Mouse (Mus musculus): ENCODE results near the gene Fhod1. TPM values are rescaled to one million over a fixed set of nuclear protein-coding genes. Genes with fewer than 3 reads are reported as not detected.

Gene Fhod1
- polyA plus RNA-seq, 1 experiment from 2014 or later: 18.8 TPM

- H3K4me2 ChIP-seq: peak overlapping the region; percentile 90
- under 1% methylated on average over 36 of the region's 48 CpGs for WGBS
- 0 out of 2 replicates have a peak, but pooled peaks cover 9% of the 10 kb centered on the region for H3K36me3 ChIP-seq (ENCODE audit: insufficient read depth)
- peaks cover 4% of the 10 kb centered on the region; the same call in 1 of the 2 replicates for H3K27me3 ChIP-seq (ENCODE audit: insufficient read depth, low read length)
- ATAC-seq (ENCODE audit: insufficient read depth) (no peak), DNase-seq (peak; percentile 59)
- H3K4me3 ChIP-seq (ENCODE audit: low read depth, low read length): peak overlapping the region; percentile 84
- H3K9ac ChIP-seq: peak overlapping the region; percentile 75
- no peaks in the 10 kb centered on the region for H3K9me3 ChIP-seq (ENCODE audit: low read depth, low read length)
- H3K4me1 ChIP-seq (ENCODE audit: insufficient read depth): peaks cover 19% of the 10 kb centered on the region
- TF ChIP-seq CTCF (IDR thresholded peaks at IDR 0.05; ENCODE audit: low read depth): no peak
- H3K27ac ChIP-seq (ENCODE audit: low read depth): peak overlapping the region; percentile 86
Measured at GRCm38 (mm10) chr8:105349096-105349771, 1.5 kb upstream of the Fhod1 start.

GRCm38 (mm10) chr8:105348450-105349095 is 820 bp upstream of the Fhod1 start, which contains the start of gene Slc9a5:
Gene Slc9a5 (plus strand): TSS chr8:105348843.
- peak within 1 kb of the TSS; percentile 96 for H3K27ac ChIP-seq (ENCODE audit: low read depth)
- peak; percentile 92 for DNase-seq
- peak; percentile 50 for TF ChIP-seq CTCF (IDR thresholded peaks at IDR 0.05; ENCODE audit: low read depth)
- H3K27me3 ChIP-seq (ENCODE audit: insufficient read depth, low read length): peaks cover 4% of the 10 kb centered on the region; the same call in 1 of the 2 replicates
- peaks cover 9% of the 10 kb centered on the region; the same call in 1 of the 2 replicates for H3K36me3 ChIP-seq (ENCODE audit: insufficient read depth)
- peak within 1 kb of the TSS; percentile 90 for H3K4me2 ChIP-seq
- H3K9me3 ChIP-seq (ENCODE audit: low read depth, low read length): no peaks in the 10 kb centered on the region
- peaks cover 21% of the 10 kb centered on the region for H3K4me1 ChIP-seq (ENCODE audit: insufficient read depth)
- ATAC-seq (ENCODE audit: insufficient read depth): peak; percentile 5
- H3K9ac ChIP-seq: peak within 1 kb of the TSS; percentile 83
- WGBS: under 1% methylated on average over 34 of the region's 34 CpGs
- H3K4me3 ChIP-seq (ENCODE audit: low read depth, low read length): peak within 1 kb of the TSS; percentile 84

- no peak for TF ChIP-seq CTCF (IDR thresholded peaks at IDR 0.05; ENCODE audit: low read depth)
- ATAC-seq (ENCODE audit: insufficient read depth): peak; percentile 25
- Histone ChIP-seq H3K36me3 (ENCODE audit: insufficient read depth) (peaks cover 18% of the 10 kb centered on the region), H3K4me2 (peak overlapping the region; percentile 90), H3K4me3 (ENCODE audit: low read depth, low read length) (peak overlapping the region; percentile 84), H3K27me3 (ENCODE audit: insufficient read depth, low read length) (peaks cover 4% of the 10 kb centered on the region; the same call in 1 of the 2 replicates), H3K27ac (ENCODE audit: low read depth) (peak overlapping the region; percentile 96), H3K9ac (peak overlapping the region; percentile 83), H3K9me3 (ENCODE audit: low read depth, low read length) (no peaks in the 10 kb centered on the region), H3K4me1 (ENCODE audit: insufficient read depth) (peaks cover 31% of the 10 kb centered on the region)
- peak; percentile 85 for DNase-seq
- WGBS: 0% methylated on average over 34 of the region's 34 CpGs
Measured at GRCm38 (mm10) chr8:105346611-105347427, 934 bp downstream of the Fhod1 start.

GRCm38 (mm10) chr8:105345061-105345975 is 2.4 kb downstream of the Fhod1 start:
- Histone ChIP-seq H3K27ac (ENCODE audit: low read depth) (peak overlapping the region; percentile 96), H3K27me3 (ENCODE audit: insufficient read depth, low read length) (peaks cover 4% of the 10 kb centered on the region; the same call in 1 of the 2 replicates), H3K4me1 (ENCODE audit: insufficient read depth) (peaks cover 39% of the 10 kb centered on the region), H3K9ac (peak overlapping the region; percentile 83), H3K36me3 (ENCODE audit: insufficient read depth) (peaks cover 18% of the 10 kb centered on the region), H3K9me3 (ENCODE audit: low read depth, low read length) (no peaks in the 10 kb centered on the region), H3K4me3 (ENCODE audit: low read depth, low read length) (peak overlapping the region; percentile 84), H3K4me2 (peak overlapping the region; percentile 90)
- no peak for ATAC-seq (ENCODE audit: insufficient read depth)
- 29% methylated on average over 7 of the region's 7 CpGs for WGBS
- no peak for TF ChIP-seq CTCF (IDR thresholded peaks at IDR 0.05; ENCODE audit: low read depth)
- DNase-seq: peak; percentile 51

GRCm38 (mm10) chr8:105343791-105344574 is 3.8 kb downstream of the Fhod1 start:
- H3K27me3 ChIP-seq (ENCODE audit: insufficient read depth, low read length): no peaks in the 10 kb centered on the region
- peak overlapping the region; percentile 96 for H3K27ac ChIP-seq (ENCODE audit: low read depth)
- peak overlapping the region; percentile 84 for H3K4me3 ChIP-seq (ENCODE audit: low read depth, low read length)
- DNase-seq: peak; percentile 75
- peaks cover 27% of the 10 kb centered on the region for H3K36me3 ChIP-seq (ENCODE audit: insufficient read depth)
- H3K4me1 ChIP-seq (ENCODE audit: insufficient read depth): peaks cover 45% of the 10 kb centered on the region
- no peak for TF ChIP-seq CTCF (IDR thresholded peaks at IDR 0.05; ENCODE audit: low read depth)
- H3K9me3 ChIP-seq (ENCODE audit: low read depth, low read length): no peaks in the 10 kb centered on the region
- no peak for ATAC-seq (ENCODE audit: insufficient read depth)
- 26% methylated on average over 8 of the region's 8 CpGs for WGBS
- peak overlapping the region; percentile 90 for H3K4me2 ChIP-seq
- peak overlapping the region; percentile 83 for H3K9ac ChIP-seq
